Mouse (Mus musculus): ENCODE measurements around the gene Ehmt1.

Gene Ehmt1

GRCm38 (mm10) chr2:24910481-24910880 lies 8.9 kb downstream of the Ehmt1 start:
- no peak for DNase-seq

DNA sequence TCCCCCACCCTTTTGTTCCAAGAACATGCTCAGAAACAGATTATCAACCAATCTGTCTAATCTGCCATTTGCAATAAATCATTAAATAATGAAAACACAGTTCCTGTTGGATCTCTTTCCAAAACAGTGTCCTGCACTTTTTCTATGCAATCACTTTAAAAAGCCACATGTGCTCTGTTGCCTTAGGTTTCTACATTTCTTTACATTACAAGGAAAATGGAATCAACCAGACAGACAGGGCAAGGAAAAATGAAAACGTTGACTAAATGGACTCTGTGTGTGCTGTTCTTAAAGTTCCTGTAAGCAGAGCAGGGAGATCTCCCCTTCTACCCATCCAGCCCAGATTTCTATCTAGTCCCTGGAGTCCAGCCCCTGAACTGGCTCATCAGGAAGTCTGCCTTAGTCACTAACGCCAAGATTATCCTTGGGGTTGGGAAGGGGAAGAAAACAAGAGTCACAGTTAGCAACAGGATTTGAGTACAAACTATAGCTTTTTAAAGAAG lies 13.7 kb downstream of the Ehmt1 start:
- DNase-seq, result no peak

DNA sequence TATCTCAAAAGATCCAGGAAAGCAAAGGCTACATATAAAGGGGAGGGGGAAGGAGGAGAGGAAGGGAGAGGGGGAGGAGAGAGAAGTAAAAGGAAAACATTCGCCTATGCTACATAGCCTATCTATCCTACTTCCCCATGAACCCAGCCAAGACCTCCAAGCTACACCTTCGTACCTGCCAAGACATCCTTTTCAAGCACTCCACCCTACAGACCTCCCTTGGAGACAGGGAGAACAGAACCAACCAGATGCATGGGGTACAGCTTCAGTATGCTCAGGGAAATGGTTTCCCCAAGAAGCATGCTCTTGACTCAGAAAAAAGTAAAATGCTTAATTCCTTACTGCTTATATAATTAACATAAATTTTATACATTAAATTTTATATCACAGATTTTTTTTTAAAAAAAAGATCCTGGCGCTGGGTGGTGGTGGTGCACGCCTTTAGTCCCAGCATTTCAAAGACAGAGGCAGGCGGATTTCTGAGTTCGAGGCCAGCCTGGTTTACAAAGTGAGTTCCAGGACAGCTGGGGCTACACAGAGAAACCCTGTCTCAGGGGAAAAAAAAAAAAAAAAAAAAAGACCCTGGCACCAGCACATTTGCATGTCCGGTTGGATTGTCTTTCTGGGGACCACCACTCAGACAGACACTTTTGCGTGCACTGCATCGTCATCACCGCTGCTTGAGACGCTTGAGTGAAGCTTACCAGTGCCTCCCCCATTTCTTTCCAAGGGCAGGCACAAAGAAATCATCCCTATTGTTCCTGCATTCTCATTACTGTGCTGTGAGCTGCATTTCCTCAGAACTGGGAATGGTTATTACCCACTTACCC lies 14.4 kb downstream of the Ehmt1 start:
- DNase-seq, result no peak

DNA sequence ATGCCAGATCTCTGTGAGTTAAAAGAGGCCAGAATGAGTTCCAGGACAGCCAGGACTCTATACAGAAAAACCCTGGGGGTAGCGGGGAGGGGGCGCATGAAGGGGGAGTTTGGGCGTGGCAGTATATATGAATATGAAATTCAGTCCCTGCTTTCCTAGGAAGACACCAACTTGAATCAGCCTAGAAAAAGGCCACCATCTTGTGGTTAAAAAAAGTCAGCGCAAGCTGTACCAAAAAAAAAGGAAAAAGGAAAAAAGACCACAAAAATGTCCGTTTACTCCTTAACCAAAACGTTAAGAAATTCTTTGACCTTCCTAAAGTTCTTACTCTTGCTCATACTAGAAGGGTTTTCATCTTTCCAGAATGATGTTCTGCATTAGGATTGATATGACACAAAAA lies 16.4 kb downstream of the Ehmt1 start:
- DNase-seq, result no peak

GRCm38 (mm10) chr2:24901055-24901454 lies 18.4 kb downstream of the Ehmt1 start:
- no peak for DNase-seq

DNA sequence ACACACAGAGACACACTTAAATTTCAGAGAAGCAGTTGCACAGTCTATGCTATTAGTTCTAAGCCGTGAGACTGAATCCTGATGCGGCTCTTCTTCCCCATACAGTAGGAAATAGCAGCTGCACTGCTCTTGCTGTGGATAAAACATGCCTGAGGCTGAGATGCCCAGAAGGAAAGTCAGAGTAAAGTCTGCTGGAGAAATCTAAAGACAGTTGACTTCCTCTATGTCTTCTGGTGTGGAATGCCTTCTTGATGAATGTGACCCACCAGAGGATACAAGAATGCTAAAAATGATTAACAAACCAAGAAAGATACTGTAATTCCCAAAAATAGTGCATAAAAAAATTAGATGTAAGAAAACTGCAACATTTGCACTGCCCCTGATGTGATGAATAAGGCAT lies 20.1 kb downstream of the Ehmt1 start:
- DNase-seq, result no peak

DNA sequence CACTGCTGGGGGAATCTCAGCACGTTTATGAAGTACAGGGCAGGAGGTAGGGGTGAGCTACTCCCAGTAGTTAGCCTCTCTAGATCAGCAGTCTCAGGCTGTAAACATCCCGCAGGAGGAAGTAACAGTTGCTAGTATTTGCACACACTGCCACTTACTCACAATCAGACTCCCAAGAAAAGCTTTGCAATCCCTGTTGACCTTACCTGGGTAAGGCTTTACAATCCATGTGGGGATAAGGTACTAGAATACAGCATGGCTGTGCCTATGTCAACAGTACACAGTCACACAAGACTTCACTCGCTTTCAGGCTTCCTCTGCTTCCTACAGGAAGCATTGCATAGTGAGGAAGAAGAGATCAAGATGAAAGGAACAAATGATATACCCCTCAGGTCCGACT lies 22.7 kb downstream of the Ehmt1 start:
- DNase-seq, result no peak

DNA sequence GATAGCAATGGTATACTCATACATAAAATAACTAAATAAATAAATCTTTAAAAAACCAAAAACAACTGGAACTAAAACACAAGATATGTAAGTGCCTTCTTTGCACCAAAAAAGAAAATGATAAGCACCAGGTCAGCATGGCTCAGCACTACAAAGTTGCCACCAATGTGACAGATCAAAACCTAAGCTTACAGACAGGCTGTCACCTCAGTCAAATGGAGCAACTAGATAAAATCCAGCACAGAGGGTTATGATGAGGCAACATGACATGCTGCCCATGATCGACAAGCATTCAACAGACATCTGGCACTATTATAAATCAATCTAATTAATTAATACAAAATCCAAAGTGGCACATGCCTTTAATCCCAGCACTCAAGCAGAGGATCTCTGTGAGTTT lies 25.2 kb downstream of the Ehmt1 start:
- DNase-seq, result no peak

DNA sequence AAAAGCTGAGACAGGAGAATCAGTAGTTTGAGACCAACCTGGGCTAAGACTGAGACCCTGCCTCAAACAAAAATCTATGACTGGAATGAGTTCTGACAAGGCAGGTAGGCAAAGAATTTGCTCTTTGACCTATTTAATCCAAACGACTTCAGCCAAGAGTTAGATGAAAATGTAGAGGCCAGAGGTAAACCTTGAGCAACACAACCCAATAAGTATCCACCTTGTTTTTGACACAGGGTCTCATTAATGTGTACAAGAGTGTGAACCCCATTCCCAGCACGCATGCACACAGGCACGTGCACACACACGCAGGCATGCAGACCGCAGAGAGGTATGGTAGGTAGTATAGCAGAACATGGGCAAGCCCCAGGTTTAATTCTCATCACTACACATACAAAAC lies 27.1 kb downstream of the Ehmt1 start:
- DNase-seq, result no peak

DNA sequence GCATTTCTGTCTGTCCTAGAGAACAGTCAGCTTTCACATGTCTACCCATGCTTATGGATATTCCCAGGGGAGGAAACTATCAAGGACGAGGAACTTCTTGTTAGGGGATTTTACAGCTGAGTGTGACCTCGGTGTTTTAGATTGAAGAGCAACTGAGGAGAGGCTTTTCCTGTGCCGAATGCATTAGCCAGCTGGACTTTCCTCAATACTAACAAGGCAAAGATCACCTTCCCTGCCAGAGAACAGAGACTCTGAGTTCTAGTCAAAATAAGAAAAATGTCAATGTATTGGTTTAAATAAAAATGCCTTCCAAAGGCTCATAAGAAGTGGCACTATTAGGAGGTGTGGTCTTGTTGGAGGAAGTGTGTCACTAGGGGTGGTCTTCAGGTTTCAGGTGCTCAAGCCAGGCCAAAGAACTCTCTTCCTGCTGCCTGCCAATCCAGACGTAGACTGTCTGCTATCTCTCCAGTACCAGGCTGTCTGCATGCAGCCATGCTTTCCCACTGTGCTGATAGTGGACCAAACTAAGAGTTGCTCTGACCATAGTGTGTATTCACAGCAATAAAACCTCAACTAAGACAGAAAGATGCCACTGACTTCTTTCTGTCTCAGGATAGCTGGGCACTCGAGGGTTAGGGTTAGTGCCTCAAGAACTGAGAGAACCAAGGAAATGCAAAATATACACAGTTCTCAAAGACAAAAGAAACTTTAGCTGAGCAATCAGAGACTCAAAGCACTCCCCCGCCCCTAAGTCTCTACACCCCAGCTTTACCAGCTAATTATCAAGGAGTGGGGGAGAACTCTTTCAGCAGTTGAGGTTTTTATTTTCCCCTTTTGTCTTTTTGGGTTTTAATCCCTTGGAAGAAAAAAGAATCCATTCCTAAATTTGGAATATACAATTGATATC lies 28.6 kb downstream of the Ehmt1 start:
- no peak for DNase-seq

- DNase-seq, result peak; percentile 21 to 28
These were observed 30.5 kb downstream of the Ehmt1 start for GRCm38 (mm10) chr2:24888895-24889294.

DNA sequence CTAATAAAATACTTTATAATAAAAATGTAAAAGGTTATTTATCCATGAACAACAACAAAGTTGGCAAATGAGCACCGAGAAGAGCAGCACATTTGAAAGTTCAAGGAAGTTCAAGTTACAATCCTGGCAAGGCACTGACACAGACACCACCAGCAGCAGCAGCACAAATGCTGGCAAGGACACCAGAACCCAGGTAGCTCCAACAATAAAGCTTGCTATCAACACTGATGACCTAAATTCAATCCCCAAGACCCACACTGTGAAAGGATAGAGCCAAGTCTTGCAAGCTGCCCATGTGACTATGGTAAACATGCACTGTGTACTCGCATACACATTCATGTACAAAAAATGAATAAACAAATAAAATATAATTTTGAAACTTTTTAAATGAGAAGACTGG lies 38.7 kb downstream of the Ehmt1 start:
- no peak for DNase-seq

DNA sequence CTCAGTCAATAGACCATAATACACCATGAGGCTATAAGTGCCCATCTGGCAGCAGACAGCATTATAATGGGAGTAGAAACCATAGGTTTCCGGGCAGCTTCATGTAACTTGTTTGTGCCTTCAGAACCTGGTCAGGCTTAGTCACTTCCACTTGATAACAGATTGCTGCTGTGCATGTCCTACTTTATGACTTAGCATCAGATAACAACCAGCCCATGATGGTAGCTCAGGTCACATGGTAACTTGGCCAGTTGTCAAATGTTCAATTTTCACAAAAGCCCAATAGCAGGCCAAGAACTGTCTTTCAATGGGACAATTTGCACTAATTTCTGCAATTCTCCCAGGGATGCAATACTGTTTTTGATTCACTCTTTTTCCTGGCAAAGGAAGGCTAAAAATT lies 48.5 kb downstream of the Ehmt1 start:
- no peak for DNase-seq

DNA sequence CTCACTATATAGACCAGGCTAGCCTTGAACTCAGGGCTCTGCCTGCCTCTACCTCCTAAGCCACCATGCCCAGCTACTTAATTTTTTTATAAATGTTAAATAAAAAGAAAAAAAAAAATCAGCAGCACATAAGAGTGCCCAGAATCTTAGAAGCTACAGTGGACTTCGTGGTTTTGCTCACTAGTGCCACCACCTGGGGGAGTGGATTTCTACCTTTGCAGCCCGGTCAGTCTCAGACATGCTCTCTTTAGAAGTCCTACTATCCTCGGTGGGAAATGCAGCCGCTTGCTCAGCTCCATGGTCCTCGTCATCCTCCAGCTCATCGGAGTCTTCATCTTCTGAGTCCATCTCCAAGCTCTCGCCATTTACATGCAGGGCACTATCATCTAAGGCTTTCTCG lies 56.4 kb downstream of the Ehmt1 start:
- DNase-seq, result peak; percentile 33 to 38

- DNase-seq, result peak in 1 of 2 experiments; percentile 7
These were observed 67.0 kb downstream of the Ehmt1 start for GRCm38 (mm10) chr2:24852408-24852807.

DNA sequence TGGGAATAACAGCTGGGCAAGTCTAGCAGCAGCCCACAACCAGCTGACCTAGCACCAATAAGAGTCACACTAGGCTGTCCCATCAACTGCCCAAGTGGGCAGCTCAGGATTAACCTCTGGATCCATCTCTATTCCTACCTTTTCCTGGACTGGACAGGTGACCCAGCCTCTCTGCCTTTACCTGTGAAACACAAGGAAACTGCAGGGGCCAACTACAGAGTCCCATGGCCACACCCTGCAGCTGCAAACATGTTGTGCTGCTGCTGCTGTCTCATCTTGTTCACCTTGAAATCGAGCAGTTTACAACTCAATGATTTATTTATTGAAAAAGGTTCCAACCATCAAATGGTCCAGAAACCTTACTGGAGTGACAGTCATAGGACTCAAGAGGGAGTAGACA lies 72.9 kb downstream of the Ehmt1 start:
- DNase-seq, result no peak

DNA sequence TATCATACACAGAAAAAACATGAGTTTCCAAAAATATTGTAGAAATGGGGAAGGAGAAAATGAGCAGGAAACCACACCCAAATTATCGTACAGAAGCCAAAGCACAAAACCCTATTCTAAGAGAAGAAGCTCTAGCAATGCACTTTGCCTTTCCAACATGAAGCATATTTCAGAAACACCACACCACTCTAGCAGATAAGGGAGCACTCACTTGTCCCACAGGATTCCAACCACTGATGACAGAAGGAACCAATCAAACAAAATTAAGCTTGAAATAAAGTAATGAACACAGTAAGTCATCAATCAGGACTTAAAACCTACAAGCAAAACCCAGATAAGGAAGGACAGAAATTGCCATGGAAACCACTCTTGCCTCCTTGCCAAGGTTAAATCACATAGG lies 74.2 kb downstream of the Ehmt1 start:
- DNase-seq, result no peak

DNA sequence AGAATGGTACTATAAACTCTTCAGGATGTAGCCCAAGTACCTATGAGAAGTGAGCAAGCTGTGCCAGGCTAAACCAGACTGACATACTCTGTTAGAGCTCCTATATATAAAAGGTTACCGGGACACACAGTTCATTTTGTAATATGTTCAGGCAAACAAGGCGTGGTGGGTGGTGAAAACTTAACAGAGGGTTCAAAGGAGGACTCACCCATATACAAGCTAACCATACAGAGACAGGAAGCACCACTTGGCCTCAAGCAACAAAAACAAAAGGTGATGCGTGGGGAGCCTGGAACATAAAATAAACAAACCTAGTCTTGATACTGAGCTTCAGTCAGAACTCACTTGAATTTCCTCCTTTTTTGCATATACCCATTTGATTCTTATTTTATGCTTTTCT lies 88.8 kb downstream of the Ehmt1 start:
- no peak for DNase-seq

DNA sequence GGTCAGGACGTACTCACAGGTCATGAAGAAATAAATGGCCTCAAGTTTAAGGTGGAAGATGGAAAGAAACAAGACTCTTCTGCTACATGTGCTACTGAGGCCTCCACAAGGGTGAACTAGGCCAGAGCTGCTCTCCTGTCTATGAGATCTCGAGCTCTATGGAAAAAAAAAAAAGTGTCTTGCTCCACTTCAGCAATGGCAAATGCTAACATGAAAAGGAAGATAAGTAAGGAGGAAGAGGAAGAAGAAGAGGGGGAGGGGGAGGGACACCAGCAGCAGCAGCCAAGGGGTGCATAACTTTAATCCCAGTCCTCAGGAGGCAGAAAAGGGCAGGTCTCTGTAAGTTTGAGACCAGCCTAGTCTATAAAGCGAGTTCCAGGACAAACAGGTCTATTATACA lies 109.7 kb downstream of the Ehmt1 start:
- DNase-seq, result no peak

GRCm38 (mm10) chr2:24807691-24808090 lies 111.7 kb downstream of the Ehmt1 start:
- no peak for DNase-seq

DNA sequence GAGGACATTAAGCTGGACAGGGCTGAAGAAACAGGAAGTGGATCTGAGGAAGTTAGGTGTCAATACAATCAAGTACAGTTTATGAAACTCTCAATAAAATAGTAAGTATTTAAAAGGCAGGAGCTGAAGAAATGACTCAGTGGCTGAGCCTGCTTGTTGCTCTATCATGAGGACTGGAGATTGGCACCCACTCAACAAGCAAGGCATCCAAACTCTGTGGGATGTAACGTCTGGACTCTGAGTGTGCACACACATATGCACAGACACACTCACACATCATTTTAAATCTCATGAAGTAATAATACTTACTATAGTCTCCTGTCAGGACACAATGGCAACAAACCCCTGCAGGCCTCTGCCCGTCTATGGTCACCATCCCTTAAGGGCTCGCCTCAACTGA lies 112.4 kb downstream of the Ehmt1 start:
- DNase-seq, result no peak

DNA sequence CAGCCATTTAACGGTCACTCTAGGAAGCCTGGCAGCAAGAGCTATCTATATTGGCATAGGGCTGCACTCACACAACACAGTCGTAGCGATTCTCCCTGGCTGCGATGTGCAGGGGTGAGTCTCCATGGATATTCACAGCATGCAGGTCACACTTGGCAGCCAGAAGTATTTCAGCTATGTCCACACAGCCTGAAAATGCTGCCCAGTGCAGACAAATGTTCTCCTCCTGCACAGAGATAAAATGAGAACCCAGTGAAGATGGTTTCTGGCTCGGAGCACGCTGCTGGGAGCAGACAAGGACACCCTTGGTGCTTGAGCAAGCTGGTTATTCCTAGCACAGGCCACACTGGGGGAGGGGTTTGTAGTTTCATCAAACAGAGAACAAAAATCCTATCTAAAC lies 113.3 kb downstream of the Ehmt1 start:
- DNase-seq, result no peak

DNA sequence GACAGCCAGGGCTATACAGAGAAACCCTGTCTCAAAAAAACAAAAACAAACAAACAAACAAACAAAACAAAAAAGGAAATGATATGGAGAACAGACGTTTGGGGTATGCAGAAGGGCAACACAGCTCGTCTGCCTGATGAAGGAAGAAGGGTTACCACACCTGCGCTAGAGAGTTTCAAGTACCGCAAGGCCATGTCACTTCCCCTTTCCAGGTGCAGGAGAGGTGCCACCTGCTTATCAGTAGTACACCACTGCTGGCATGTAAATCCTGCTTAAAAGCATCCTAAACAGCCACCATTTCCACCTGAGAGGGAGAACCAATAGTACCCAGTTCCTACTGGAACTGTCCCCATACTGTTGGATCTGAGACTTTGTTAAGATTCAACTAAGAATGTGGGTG lies 113.8 kb downstream of the Ehmt1 start:
- DNase-seq, result no peak
